Mouse (Mus musculus): Measurements from ENCODE around the gene Fut11. TPM values are rescaled to one million over a fixed set of nuclear protein-coding genes. Genes with fewer than 3 reads are reported as not detected.

Gene Fut11
- total RNA-seq (2023) = 1 to 10 TPM; 6.0 to 6.3 TPM

GRCm38 (mm10) chr14:20694884-20695760, at the start of gene Fut11:
TSS of gene Fut11 (plus strand) at chr14:20694968.

GRCm38 (mm10) chr14:20656361-20656760, 38.4 kb upstream of the Fut11 start, which contains the start of gene Myoz1:
TSS of gene Myoz1 (minus strand) at chr14:20656540.

GRCm38 (mm10) chr14:20668154-20668810, 26.5 kb upstream of the Fut11 start, which contains the start of gene Synpo2l:
TSS of gene Synpo2l (minus strand) at chr14:20668354.

GRCm38 (mm10) chr14:20674064-20674833, 20.5 kb upstream of the Fut11 start, which contains the start of gene Sec24c:
TSS of gene Sec24c (plus strand) at chr14:20674308.

GRCm38 (mm10) chr14:20702741-20703381, 8.1 kb downstream of the Fut11 start, which contains the start of gene Chchd1:
TSS of gene Chchd1 (plus strand) at chr14:20703006.

GRCm38 (mm10) chr14:20707201-20708190, 12.7 kb downstream of the Fut11 start, which contains the start of gene Zswim8:
TSS of gene Zswim8 (plus strand) at chr14:20707552.

GRCm38 (mm10) chr14:20733952-20734774, 39.4 kb downstream of the Fut11 start, which contains the start of gene Ndst2:
TSS of gene Ndst2 (minus strand) at chr14:20734562.

Other genes with a start within 250 kb of the Fut11 start
- gene Cfap70, start 242.7 kb upstream of the Fut11 start, total RNA-seq (2023) = not detected
- 10 to 100 TPM; 42.2 to 52.4 TPM for gene Anxa7, start 214.8 kb upstream of the Fut11 start, total RNA-seq (2023)
- gene Mss51, start 198.1 kb upstream of the Fut11 start, total RNA-seq (2023) = 1 to 10 TPM; 1.5 to 2.1 TPM
- gene Ppp3cb, start 148.4 kb upstream of the Fut11 start, total RNA-seq (2023) = 10 to 100 TPM; 57.0 to 61.1 TPM
- 1 to 10 TPM; 2.5 to 2.8 TPM for gene Usp54, start 53.9 kb upstream of the Fut11 start, total RNA-seq (2023)
- not detected for gene Myoz1, start 38.4 kb upstream of the Fut11 start, total RNA-seq (2023)
- not detected for gene Synpo2l, start 26.6 kb upstream of the Fut11 start, total RNA-seq (2023)
- 100 to 1,000 TPM; 115 to 121 TPM for gene Sec24c, start 20.7 kb upstream of the Fut11 start, total RNA-seq (2023)
- gene Chchd1, start 8.0 kb downstream of the Fut11 start, total RNA-seq (2023) = 10 to 100 TPM; 21.1 to 22.4 TPM
- 10 to 100 TPM; 93.3 to 94.3 TPM for gene Zswim8, start 12.6 kb downstream of the Fut11 start, total RNA-seq (2023)
- gene Ndst2, start 39.6 kb downstream of the Fut11 start, total RNA-seq (2023) = 10 to 100 TPM; 42.3 TPM
- 10 to 100 TPM; 51.2 to 52.6 TPM for gene Camk2g, start 99.1 kb downstream of the Fut11 start, total RNA-seq (2023)
- 10 to 100 TPM; 25.9 to 33.6 TPM for gene Plau, start 141.7 kb downstream of the Fut11 start, total RNA-seq (2023)
- gene Vcl, start 234.4 kb downstream of the Fut11 start, total RNA-seq (2023) = 100 to 1,000 TPM; 155 to 160 TPM

Data from neutrophil, adult 83 days (primary cell).